Mouse (Mus musculus): ENCODE measurements at regions not wholly inside any gene's neighbourhood (a gene's known extent, or its start where the extent isn't known, plus 50 kb on each side); places are given as distances from the start of the nearest gene placed in this dataset.

GRCm38 (mm10) chr3:35242349-35242748, 511.6 kb upstream of the Atp11b start:
- DNase-seq: no peak

DNA sequence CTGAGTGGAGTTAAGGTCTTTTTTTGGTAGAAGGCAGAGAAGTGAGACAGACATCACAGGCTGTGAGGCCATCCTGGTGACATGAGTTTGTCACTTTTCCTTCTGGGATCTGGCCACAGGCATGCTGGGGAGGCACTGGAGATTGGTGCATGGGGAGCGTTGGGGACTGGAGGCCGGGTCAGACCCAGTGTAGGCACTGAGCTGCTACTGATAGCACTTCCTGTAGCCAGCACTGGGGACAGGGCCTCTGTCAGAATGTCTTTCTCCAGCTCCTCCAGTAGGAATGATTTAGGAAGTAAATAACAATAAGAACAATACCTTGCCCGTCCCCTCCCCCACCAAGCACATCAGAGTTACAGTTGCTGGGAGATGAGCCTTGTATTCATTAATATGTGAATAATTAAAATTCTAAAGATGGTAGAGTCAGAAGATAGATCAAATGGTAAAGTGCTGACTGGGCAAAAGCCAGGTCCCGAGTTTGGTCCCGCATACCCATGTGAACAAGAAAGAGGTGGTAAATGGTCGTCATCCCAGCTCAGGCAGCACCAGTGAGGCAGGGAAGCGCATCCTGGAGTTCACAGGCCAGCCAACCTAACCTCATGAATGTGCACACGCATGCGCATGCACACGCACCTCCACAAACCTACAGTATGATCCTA, 510.9 kb upstream of the Atp11b start:
- DNase-seq: no peak

- DNase-seq: no peak
These were observed 508.9 kb upstream of the Atp11b start for GRCm38 (mm10) chr3:35245003-35245402.

DNA sequence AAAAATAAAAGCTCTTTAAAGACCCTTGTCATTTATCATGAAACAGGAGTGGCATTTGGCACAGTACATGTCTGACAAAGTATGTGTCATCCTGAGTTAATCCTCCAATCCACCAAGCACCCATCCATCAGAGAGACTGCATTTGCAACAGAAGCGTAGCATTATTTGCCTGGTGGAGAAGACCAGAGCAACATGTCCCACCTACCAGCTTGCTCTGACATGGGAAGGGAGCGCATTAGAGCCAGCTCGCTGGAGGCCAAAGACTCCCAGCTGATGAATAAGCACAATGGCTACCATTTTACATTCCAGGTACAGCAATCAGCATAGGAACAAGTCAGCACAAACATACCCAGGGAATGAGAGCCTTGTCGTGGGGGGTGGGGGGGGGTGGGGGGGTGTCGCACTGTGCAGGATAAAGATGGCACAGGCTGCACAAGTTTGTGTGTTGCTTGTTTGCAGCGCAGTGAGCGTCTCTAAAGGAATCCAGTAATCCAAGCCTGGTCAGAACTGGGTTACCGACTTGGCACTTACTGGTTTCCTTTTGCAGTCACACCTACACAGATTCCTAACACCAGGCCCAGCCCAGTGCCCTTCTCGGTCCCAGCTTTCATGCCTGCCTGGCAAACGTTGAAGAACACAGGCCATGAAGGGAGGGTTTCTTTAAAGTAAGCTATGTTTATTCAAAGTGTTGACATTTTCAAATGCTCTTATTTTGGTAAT, 507.8 kb upstream of the Atp11b start:
- no peak for DNase-seq

- DNase-seq: peak; percentile 12
These were observed 504.7 kb upstream of the Atp11b start for GRCm38 (mm10) chr3:35249160-35249559.

GRCm38 (mm10) chr3:35250092-35250749, 503.7 kb upstream of the Atp11b start:
- no peak for DNase-seq

- DNase-seq: no peak
These were observed 500.0 kb upstream of the Atp11b start for GRCm38 (mm10) chr3:35253861-35254260.

- no peak for DNase-seq
These were observed 493.0 kb upstream of the Atp11b start for GRCm38 (mm10) chr3:35260936-35261335.

GRCm38 (mm10) chr3:35268949-35269348, 485.0 kb upstream of the Atp11b start:
- DNase-seq: no peak

DNA sequence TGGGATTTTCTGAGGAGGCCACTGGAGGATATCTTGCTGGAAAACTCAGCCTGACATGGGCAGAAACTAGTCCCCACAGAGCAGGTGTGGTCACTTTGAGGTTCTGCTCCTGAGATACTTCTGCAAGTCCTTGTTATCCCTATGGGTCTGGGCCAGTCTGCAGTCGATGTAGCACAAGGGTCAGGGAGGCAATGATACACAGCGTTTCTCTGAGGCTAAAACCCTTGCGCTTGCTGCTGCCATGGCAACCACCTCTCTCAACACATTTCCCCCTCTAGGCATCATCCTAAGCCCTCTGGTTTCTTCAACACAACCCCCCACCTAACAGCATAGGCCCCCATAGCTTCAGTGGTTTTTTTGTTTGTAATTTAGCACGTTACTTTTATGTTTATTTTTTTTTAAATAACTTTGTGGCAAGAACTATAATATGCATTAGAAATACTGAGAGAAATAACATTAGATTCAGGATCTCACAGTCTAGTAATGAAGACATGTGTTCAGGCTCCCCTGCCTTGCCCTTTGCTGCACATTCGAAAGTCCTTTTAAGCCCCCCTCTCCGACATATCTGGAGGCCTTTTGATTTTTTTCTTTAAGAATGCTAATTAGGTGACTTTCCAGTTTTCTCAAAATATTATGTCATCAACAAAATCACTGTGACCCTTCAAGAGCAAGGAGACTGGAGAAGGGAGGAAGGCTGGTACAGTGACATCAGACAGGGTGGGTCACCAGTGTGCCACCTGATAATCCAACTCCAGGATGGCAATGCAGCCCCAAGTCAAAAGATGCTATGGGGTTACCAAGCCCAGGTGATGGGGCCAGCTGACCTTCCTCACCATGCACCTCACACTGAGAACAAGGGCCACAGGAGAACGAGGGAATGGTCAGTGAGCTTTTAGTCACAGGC, 483.7 kb upstream of the Atp11b start:
- no peak for DNase-seq

DNA sequence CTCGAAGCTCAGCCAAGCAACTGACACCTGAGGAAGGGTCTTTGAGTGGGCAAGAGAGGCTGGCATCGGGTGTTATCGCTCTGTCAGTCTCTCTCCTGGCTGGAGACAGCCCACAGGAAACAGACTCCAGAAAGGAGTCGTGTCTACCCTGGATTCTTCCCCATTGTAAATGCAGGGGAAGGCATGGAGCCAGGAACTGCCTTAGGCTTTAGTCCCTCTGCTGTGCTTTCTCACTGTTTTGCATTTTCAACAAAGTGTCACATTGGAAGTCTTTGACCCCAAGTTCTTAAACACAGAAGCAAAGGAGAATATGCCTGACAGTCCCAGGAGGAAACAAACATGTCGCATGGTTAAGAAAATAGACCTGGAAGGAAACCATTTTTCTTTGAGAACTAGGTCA, 480.4 kb upstream of the Atp11b start:
- peak; percentile 28 for DNase-seq

GRCm38 (mm10) chr3:35280981-35281380, 472.9 kb upstream of the Atp11b start:
- DNase-seq: no peak

DNA sequence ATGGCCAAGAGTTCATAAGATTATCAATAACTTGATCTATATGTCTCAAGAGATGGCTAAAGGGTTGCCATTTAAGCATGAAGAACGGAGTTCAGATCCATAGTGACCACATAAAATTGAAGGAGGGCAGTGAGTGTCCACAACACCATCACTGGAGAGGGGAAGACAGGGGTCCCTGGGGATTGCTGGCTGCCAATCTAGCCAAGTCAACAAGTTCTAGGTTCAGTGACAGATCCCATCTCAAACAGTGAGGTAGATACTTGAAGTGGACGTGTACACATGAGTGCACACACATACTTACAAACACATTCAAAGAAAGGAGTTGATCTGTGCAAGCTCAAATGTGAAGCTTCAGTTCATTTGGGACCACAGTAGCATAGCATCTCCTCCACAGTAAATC, 471.8 kb upstream of the Atp11b start:
- DNase-seq: no peak

- no peak for DNase-seq
These were observed 459.1 kb upstream of the Atp11b start for GRCm38 (mm10) chr3:35294771-35295170.

DNA sequence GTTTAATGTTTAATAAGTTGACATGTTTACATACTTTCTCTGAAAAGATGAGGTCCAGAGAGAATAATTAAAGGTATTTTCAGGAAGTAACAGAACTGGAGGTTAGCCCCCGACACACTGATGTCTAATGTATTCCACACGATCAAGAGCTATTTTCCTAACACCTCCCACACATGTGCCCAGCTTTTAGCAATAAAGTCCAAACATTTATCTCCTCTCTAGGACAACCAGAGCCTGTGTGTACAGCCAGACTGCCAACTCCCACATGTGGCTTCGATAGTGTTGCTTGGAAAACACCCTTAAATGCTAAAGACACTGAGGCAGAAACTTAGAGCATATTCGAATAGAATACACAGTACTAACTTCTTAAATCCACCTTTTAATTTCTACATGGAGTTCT, 458.2 kb upstream of the Atp11b start:
- no peak for DNase-seq

- DNase-seq: no peak
These were observed 454.9 kb upstream of the Atp11b start for GRCm38 (mm10) chr3:35299036-35299435.

GRCm38 (mm10) chr3:35306013-35306412, 447.9 kb upstream of the Atp11b start:
- DNase-seq: no peak

GRCm38 (mm10) chr3:35314177-35314576, 439.7 kb upstream of the Atp11b start:
- no peak for DNase-seq

GRCm38 (mm10) chr3:35315162-35315561, 438.7 kb upstream of the Atp11b start:
- DNase-seq: no peak

DNA sequence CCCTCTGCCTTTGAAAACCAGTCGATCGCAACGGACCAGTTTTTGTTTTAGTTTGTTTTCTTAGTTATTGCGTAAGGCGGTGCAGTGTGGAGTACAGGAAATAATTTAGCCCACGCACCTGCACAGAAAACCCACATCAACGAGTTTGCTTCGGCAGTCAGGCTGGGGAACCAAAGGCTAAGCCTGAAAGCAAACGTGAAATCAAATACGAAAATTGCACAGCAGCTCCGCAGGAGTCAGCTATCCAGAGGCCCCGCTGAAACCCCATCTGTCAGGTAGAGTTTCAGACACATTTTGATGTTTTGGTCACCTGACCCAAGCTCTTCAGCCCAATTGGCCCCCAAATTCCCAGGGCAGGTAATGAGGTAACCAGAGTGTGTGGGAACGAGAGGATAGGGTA, 435.6 kb upstream of the Atp11b start:
- DNase-seq: no peak

DNA sequence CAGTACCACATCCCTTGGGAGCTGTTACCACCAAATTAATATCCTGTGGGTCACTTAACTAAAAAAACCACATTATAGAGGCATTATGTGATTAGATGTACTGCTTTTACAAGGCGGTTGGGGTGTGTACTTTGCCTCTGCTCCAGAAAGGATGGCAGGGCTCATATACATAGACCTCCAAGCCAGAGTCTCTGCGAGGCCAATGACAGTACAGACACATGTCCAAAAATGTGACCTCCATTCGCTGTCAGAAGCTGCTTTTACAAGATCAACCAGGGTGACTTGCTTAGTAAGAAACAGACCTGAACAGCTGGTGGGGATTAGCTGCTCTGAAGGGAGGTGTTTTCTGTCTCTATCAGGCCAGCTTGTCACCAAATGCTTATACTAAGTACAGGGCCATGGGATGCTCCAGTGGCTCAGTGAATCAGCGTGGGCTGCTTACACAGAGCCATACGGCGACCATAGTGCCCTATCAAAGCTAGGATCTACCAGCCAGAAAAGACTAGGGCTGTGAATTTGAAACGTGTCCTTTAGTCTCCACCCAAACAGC, 433.0 kb upstream of the Atp11b start:
- no peak for DNase-seq

- no peak for DNase-seq
These were observed 431.9 kb upstream of the Atp11b start for GRCm38 (mm10) chr3:35321991-35322390.

DNA sequence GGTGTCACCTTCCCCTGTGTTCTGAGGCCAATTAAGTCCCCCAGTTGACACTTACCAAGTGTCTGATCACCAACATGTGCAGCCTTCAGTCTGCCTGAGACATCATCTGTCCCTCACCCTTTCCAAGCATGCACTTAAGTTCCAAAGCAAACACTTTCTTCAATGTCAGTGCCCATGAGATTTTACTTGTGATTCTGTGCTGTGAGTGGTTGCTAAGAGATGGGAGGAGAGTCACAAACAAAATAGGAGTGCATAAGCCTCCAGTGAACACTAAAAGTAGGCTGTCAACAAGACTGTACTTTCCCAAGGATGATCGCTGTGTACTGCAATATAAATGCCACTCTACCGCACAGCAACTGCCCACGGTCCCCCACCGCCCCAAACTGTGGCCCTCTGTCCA, 431.0 kb upstream of the Atp11b start:
- no peak for DNase-seq
